Mouse (Mus musculus) erythroblast, embryonic 14.5 days (primary cell): ENCODE results near the gene Tecpr1. TPM values are rescaled to one million over a fixed set of nuclear protein-coding genes. Genes with fewer than 3 reads are reported as not detected.

Experiments
- H3K27me3 ChIP-seq: 2 replicates; pipeline ENCODE4 v1.6.1; 2012; ENCODE audit warnings: inconsistent platforms; ENCODE audit not compliant: control insufficient read depth
- H3K36me3 ChIP-seq: 2 replicates; pipeline ENCODE4 v1.6.1; 2012; ENCODE audit warnings: mild to moderate bottlenecking, inconsistent platforms; ENCODE audit not compliant: control insufficient read depth
- H3K4me1 ChIP-seq: 2 replicates; pipeline ENCODE4 v1.6.1; 2012; ENCODE audit warnings: inconsistent platforms; ENCODE audit not compliant: control insufficient read depth
- H3K4me3 ChIP-seq: replicated peaks from 2 replicates; pipeline ENCODE3; 2012; ENCODE audit warnings: moderate library complexity, mild to moderate bottlenecking, inconsistent platforms
- H3K9me3 ChIP-seq: 2 replicates; pipeline ENCODE4 v1.6.1; 2012; ENCODE audit warnings: low read length, inconsistent platforms, mixed read lengths; ENCODE audit not compliant: control insufficient read depth
- GATA1 ChIP-seq: IDR thresholded peaks from 2 replicates; pipeline ENCODE4 v1.6.1; 2012; ENCODE audit warnings: low read length, inconsistent platforms, mixed read lengths
- TAL1 ChIP-seq: IDR thresholded peaks from 3 replicates; pipeline ENCODE4 v1.6.1; 2012; ENCODE audit warnings: low read length, inconsistent platforms, mixed read lengths
- polyA plus RNA-seq: library from polyadenylated mRNA; stranded (reverse); fragments of >175 nt; gene quantifications from 2 replicates; pipeline ENCODE4 v1.2.3, GENCODE M21; 2012

The Tecpr1 gene
- polyA plus RNA-seq, 1 experiment: 0.09 TPM

DNA sequence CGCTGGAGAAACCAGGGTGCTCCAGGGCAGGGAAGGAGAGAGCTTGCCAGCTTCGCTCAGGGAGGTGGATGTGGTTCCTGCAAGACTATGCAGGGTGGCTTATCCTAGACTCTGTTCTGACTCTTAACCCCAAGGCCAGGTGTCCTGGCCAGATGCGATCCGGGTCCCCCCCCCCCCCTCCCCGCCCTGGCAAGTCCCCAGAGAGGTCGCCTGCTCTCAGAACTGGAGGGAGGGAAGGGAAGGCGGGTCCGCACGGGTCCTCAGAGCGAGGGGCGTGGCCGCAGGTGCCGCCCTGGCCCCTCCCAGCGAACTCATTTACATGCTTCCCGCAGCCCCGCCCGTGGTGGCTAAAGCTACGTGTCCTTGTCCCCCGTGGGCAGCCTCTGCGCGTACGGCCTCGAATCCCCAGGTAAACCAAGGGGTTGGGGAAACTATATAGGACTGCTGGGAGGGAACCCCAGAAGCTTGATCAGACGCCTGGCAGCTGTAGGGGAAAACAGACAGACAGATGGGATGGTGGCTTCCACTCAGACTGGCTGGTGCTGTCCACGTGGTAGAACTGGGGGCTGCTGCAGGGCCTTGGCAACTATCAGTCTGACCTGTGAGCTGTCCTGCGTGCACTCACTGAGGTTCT is 33.3 kb downstream of the Tecpr1 start, which contains the start of gene Bhlha15:
Bhlha15 (plus strand) TSS at position 337 of the 634 bp plus-strand sequence.
- peak within 1 kb of the TSS; percentile 36 for H3K4me3 ChIP-seq
- no peaks in the 10 kb centered on the region for H3K9me3 ChIP-seq
- H3K4me1 ChIP-seq: peaks cover 18% of the 10 kb centered on the region
- no peaks in the 10 kb centered on the region for H3K27me3 ChIP-seq
- TF ChIP-seq GATA1 (no peak), TAL1 (no peak)
- H3K36me3 ChIP-seq: peaks cover 24% of the 10 kb centered on the region

GRCm38 (mm10) chr5:144189327-144189726 is 34.1 kb downstream of the Tecpr1 start:
- TF ChIP-seq GATA1: no peak
- no peak overlapping the region for H3K4me3 ChIP-seq
- no peaks in the 10 kb centered on the region for H3K9me3 ChIP-seq
- no peaks in the 10 kb centered on the region for H3K27me3 ChIP-seq
- H3K36me3 ChIP-seq: peaks cover 32% of the 10 kb centered on the region
- peaks cover 18% of the 10 kb centered on the region for H3K4me1 ChIP-seq

DNA sequence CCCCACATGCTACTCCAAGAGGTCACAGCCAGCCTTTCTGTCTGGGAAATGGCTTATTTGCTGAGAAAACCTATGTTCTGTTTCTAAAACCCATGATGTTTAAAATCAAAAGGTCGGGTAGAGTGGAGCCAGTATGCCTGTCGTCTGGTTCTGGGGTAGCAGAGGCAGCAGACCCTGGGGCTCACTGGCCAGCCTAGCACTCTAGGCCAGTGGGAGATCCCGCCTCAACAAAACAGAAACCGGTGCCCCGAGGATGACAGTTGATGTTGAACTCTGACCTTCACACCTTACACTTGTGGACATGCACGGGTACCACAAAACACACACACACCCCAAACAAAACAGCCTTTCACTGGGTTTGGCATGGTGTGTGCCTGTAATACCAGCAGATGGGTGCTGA is 35.0 kb downstream of the Tecpr1 start:
- Histone ChIP-seq H3K4me1 (peaks cover 18% of the 10 kb centered on the region), H3K4me3 (no peak overlapping the region), H3K9me3 (no peaks in the 10 kb centered on the region), H3K36me3 (peaks cover 39% of the 10 kb centered on the region), H3K27me3 (no peaks in the 10 kb centered on the region)
- TF ChIP-seq GATA1 (no peak), TAL1 (no peak)

GRCm38 (mm10) chr5:144184350-144185045 is 38.9 kb downstream of the Tecpr1 start:
- H3K36me3 ChIP-seq: peaks cover 64% of the 10 kb centered on the region
- H3K4me3 ChIP-seq: no peak overlapping the region
- peaks cover 21% of the 10 kb centered on the region for H3K4me1 ChIP-seq
- TF ChIP-seq TAL1 (no peak), GATA1 (no peak)
- H3K9me3 ChIP-seq: no peaks in the 10 kb centered on the region
- no peaks in the 10 kb centered on the region for H3K27me3 ChIP-seq

- no peaks in the 10 kb centered on the region for H3K27me3 ChIP-seq
- peaks cover 16% of the 10 kb centered on the region for H3K4me1 ChIP-seq
- H3K36me3 ChIP-seq: peaks cover 71% of the 10 kb centered on the region
- H3K4me3 ChIP-seq: no peak overlapping the region
- no peaks in the 10 kb centered on the region for H3K9me3 ChIP-seq
- TF ChIP-seq TAL1: no peak
- no peak for TF ChIP-seq GATA1
Observed at GRCm38 (mm10) chr5:144183647-144184335, 39.6 kb downstream of the Tecpr1 start.

- peaks cover 16% of the 10 kb centered on the region for H3K4me1 ChIP-seq
- peaks cover 70% of the 10 kb centered on the region for H3K36me3 ChIP-seq
- no peak overlapping the region for H3K4me3 ChIP-seq
- TF ChIP-seq TAL1: no peak
- no peak for TF ChIP-seq GATA1
- no peaks in the 10 kb centered on the region for H3K9me3 ChIP-seq
- H3K27me3 ChIP-seq: no peaks in the 10 kb centered on the region
Observed at GRCm38 (mm10) chr5:144183248-144183559, 40.2 kb downstream of the Tecpr1 start.

GRCm38 (mm10) chr5:144182542-144183247 is 40.7 kb downstream of the Tecpr1 start:
- TF ChIP-seq TAL1: no peak
- peaks cover 74% of the 10 kb centered on the region for H3K36me3 ChIP-seq
- H3K9me3 ChIP-seq: no peaks in the 10 kb centered on the region
- peaks cover 16% of the 10 kb centered on the region for H3K4me1 ChIP-seq
- H3K4me3 ChIP-seq: no peak overlapping the region
- H3K27me3 ChIP-seq: no peaks in the 10 kb centered on the region

DNA sequence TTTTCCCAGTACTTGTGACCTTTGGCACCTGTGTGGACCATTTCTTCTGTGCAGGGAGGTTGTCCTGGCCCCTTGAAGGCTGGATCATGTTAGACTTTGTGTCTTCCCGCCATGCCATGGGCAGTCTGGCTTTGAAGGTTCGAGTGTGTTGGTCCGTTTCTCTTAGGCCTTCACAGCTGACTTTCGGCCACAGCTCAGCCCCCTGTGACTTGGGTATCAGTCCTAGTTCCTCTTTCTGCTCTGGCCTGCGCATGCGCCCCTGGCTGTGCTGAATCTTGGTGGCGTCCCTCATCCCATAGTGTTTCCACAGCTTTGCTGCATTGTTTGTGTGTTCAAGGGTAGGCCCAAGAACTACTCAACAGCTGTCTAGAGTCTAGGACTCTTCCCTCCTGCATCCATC is 42.2 kb downstream of the Tecpr1 start:
- peaks cover 82% of the 10 kb centered on the region for H3K36me3 ChIP-seq

GRCm38 (mm10) chr5:144178216-144178615 is 45.2 kb downstream of the Tecpr1 start:
- Histone ChIP-seq H3K4me1 (peaks cover 16% of the 10 kb centered on the region), H3K4me3 (no peak overlapping the region), H3K27me3 (no peaks in the 10 kb centered on the region), H3K36me3 (peaks cover 86% of the 10 kb centered on the region), H3K9me3 (no peaks in the 10 kb centered on the region)
- TF ChIP-seq GATA1: no peak
- no peak for TF ChIP-seq TAL1

More for the DNA sequence above, 42.2 kb downstream of the Tecpr1 start:
- Histone ChIP-seq H3K27me3 (no peaks in the 10 kb centered on the region), H3K4me3 (no peak overlapping the region), H3K9me3 (no peaks in the 10 kb centered on the region), H3K4me1 (peaks cover 16% of the 10 kb centered on the region)
- TF ChIP-seq GATA1 (no peak), TAL1 (no peak)
